Mouse (Mus musculus) MEL (cell line): ENCODE data around the gene Plpp6. TPM values are rescaled to one million over a fixed set of nuclear protein-coding genes. Genes with fewer than 3 reads are reported as not detected.

Experiments used
- DNase-seq: peaks from one replicate; pipeline ENCODE4 v3.0.0; 2011; ENCODE audit warnings: low read depth, low spot score
- H3K27ac ChIP-seq: 2 replicates; pipeline ENCODE4 v1.5.1; 2012; ENCODE audit warnings: low read depth, mild to moderate bottlenecking, control low read depth, low read length, moderate library complexity; ENCODE audit not compliant: control insufficient read depth
- H3K27me3 ChIP-seq, 2 experiments: fragments of 150-350 bp in 1 of 2; sonication (generic) in 1 of 2; 2 replicates each; pipeline ENCODE4 v1.6.1; 2012; ENCODE audit warnings: low read length in 2 of 2, mild to moderate bottlenecking in 2 of 2, improper control_type of control experiment in 1 of 2, moderate library complexity in 1 of 2; ENCODE audit not compliant: insufficient read depth in 2 of 2, control insufficient read depth in 1 of 2
- H3K36me3 ChIP-seq, 2 experiments: 2 replicates each; pipeline ENCODE4 v1.6.1; 2012 to 2014; ENCODE audit warnings: low read length in 2 of 2, improper control_type of control experiment in 1 of 2, inconsistent platforms in 1 of 2, mild to moderate bottlenecking in 1 of 2; ENCODE audit not compliant: insufficient read depth in 2 of 2, control insufficient read depth in 1 of 2
- H3K4me1 ChIP-seq, 2 experiments: fragments of 150-350 bp in 1 of 2; sonication (generic) in 1 of 2; 2 replicates each; pipeline ENCODE4 v1.6.1; 2012; ENCODE audit warnings: low read length in 2 of 2, improper control_type of control experiment in 1 of 2, mild to moderate bottlenecking in 1 of 2; ENCODE audit not compliant: insufficient read depth in 2 of 2, control insufficient read depth in 1 of 2
- H3K4me3 ChIP-seq, 2 experiments: fragments of 150-350 bp in 1 of 2; sonication (generic) in 1 of 2; 2 replicates each; pipeline ENCODE4 v1.5.1; 2012; ENCODE audit warnings: low read depth in 2 of 2, low read length in 2 of 2, mild to moderate bottlenecking in 2 of 2, moderate library complexity in 2 of 2, control low read depth in 1 of 2, improper control_type of control experiment in 1 of 2; ENCODE audit not compliant: control insufficient read depth in 1 of 2, insufficient read depth in 1 of 2
- H3K79me2 ChIP-seq: 2 replicates; pipeline ENCODE4 v1.6.1; 2012; ENCODE audit warnings: mild to moderate bottlenecking, low read length, moderate library complexity; ENCODE audit not compliant: control insufficient read depth, poor library complexity, insufficient read depth
- H3K9ac ChIP-seq: 2 replicates; pipeline ENCODE4 v1.6.1; 2012; ENCODE audit warnings: low read depth, mild to moderate bottlenecking, control low read depth, low read length, moderate library complexity; ENCODE audit not compliant: control insufficient read depth, poor library complexity, severe bottlenecking
- H3K9me3 ChIP-seq: fragments of 150-350 bp; sonication (generic); replicated peaks from 2 replicates; pipeline ENCODE4 v1.6.1; 2012; ENCODE audit warnings: mild to moderate bottlenecking, low read length, improper control_type of control experiment, moderate library complexity; ENCODE audit not compliant: insufficient read depth
- CHD1 ChIP-seq: IDR thresholded peaks from 2 replicates; pipeline ENCODE4 v1.6.1; 2012; ENCODE audit warnings: low read depth, mild to moderate bottlenecking, inconsistent platforms, low read length, improper control_type of control experiment
- E2F4 ChIP-seq: IDR thresholded peaks from 2 replicates; pipeline ENCODE4 v1.6.1; 2011; ENCODE audit warnings: low read depth, low read length, improper control_type of control experiment, borderline replicate concordance
- ELF1 ChIP-seq: IDR thresholded peaks from 2 replicates; pipeline ENCODE4 v1.6.1; 2014; ENCODE audit warnings: low read depth, mild to moderate bottlenecking, inconsistent platforms, low read length, improper control_type of control experiment, moderate library complexity
- GABPA ChIP-seq: IDR thresholded peaks from 2 replicates; pipeline ENCODE4 v1.6.1; 2012; ENCODE audit warnings: low read depth, mild to moderate bottlenecking, inconsistent platforms, low read length, improper control_type of control experiment, moderate library complexity
- GATA1 ChIP-seq: IDR thresholded peaks from 2 replicates; pipeline ENCODE4 v1.6.1; 2011; ENCODE audit warnings: low read depth, low read length, improper control_type of control experiment
- HCFC1 ChIP-seq: IDR thresholded peaks from 2 replicates; pipeline ENCODE4 v1.6.1; 2012; ENCODE audit warnings: low read depth, mild to moderate bottlenecking, inconsistent platforms, low read length, improper control_type of control experiment, moderate library complexity
- JUND ChIP-seq: IDR thresholded peaks from 2 replicates; pipeline ENCODE4 v1.6.1; 2011; ENCODE audit warnings: low read depth, mild to moderate bottlenecking, improper control_type of control experiment, low read length
- MAX ChIP-seq: IDR thresholded peaks from 2 replicates; pipeline ENCODE4 v1.6.1; 2011; ENCODE audit warnings: low read length, improper control_type of control experiment
- MXI1 ChIP-seq: IDR thresholded peaks from 2 replicates; pipeline ENCODE4 v1.6.1; 2011; ENCODE audit warnings: mild to moderate bottlenecking, low read depth, low read length, improper control_type of control experiment
- MYB ChIP-seq: IDR thresholded peaks from 2 replicates; pipeline ENCODE4 v1.6.1; 2011; ENCODE audit warnings: mild to moderate bottlenecking, low read depth, low read length, improper control_type of control experiment
- MYC ChIP-seq: IDR thresholded peaks from 2 replicates; pipeline ENCODE4 v1.6.1; 2011; ENCODE audit warnings: low read depth, mild to moderate bottlenecking, low read length, improper control_type of control experiment, moderate library complexity
- NELFE ChIP-seq: IDR thresholded peaks from 2 replicates; pipeline ENCODE4 v1.6.1; 2011; ENCODE audit warnings: low read depth, low read length, improper control_type of control experiment
- POLR2A ChIP-seq, 2 experiments: IDR thresholded peaks; 2 replicates each; pipeline ENCODE4 v1.6.1; 2011 to 2012; ENCODE audit warnings: low read length in 2 of 2, mild to moderate bottlenecking in 2 of 2, control low read depth in 1 of 2, improper control_type of control experiment in 1 of 2, low read depth in 1 of 2, moderate library complexity in 1 of 2; ENCODE audit not compliant: control insufficient read depth in 1 of 2, insufficient read depth in 1 of 2, poor library complexity in 1 of 2
- POLR2AphosphoS5 ChIP-seq: IDR thresholded peaks from 2 replicates; pipeline ENCODE4 v1.6.1; 2012; ENCODE audit warnings: low read depth, borderline replicate concordance, mild to moderate bottlenecking, inconsistent platforms, low read length, moderate library complexity, mixed read lengths
- RCOR1 ChIP-seq: IDR thresholded peaks from 2 replicates; pipeline ENCODE4 v1.6.1; 2012; ENCODE audit warnings: low read depth, mild to moderate bottlenecking, inconsistent platforms, low read length, improper control_type of control experiment
- TBP ChIP-seq: IDR thresholded peaks from 2 replicates; pipeline ENCODE4 v1.8.0; 2011; ENCODE audit warnings: low read depth, low read length, improper control_type of control experiment
- ZKSCAN1 ChIP-seq: IDR thresholded peaks from 2 replicates; pipeline ENCODE4 v1.6.1; 2012; ENCODE audit warnings: low read depth, mild to moderate bottlenecking, inconsistent platforms, low read length, improper control_type of control experiment, moderate library complexity
- ZMIZ1 ChIP-seq: IDR thresholded peaks from 2 replicates; pipeline ENCODE4 v1.6.1; 2012; ENCODE audit warnings: low read depth, mild to moderate bottlenecking, inconsistent platforms, low read length, improper control_type of control experiment, moderate library complexity
- ZNF384 ChIP-seq: IDR thresholded peaks from 2 replicates; pipeline ENCODE4 v1.6.1; 2012; ENCODE audit warnings: low read depth, mild to moderate bottlenecking, inconsistent platforms, low read length, improper control_type of control experiment
- polyA plus RNA-seq, 2 experiments: library from polyadenylated mRNA; stranded (reverse) in 1 of 2; unstranded in 1 of 2; fragments of >175 nt in 1 of 2; fragments of >200 nt in 1 of 2; gene quantifications; 2 replicates each; pipeline versions ENCODE4 v1.2.1 to v1.2.4; 2012; ENCODE audit warnings: low replicate concordance in 2 of 2, low read depth in 1 of 2; ENCODE audit not compliant: insufficient read length in 2 of 2, insufficient read depth in 1 of 2, missing spikeins in 1 of 2
- total RNA-seq: library from RNA; depleted of rRNA; stranded (reverse); fragments of 300-350 nt; gene quantifications from 2 replicates; pipeline ENCODE4 v1.2.3, GENCODE M21; 2012

The Plpp6 gene
- total and polyA plus RNA-seq, 3 experiments, result 0.08 to 1.9 TPM; not detected in 1

DNA sequence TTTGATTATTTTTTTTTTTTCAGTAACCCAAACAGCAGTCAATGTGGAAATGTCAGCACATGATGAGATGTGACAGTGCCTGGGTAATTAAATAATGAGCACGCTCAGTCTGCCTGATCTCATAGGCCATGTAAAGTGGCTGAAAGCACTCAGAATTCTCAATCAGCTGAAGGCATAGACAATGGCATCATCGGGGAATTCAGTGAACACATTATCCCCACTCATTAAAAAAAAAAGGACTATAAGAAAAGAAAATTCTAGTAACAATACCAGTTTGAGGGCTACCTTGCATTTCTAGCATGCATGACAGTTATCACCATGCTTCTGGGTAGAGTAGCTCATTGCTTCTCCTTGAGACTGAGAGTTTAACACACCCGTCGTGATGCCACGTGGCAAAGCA lies 12.5 kb upstream of the Plpp6 start:
- H3K79me2 ChIP-seq, result no peaks in the 10 kb centered on the region
- DNase-seq, result no peak
- H3K36me3 ChIP-seq, result no peaks in the 10 kb centered on the region
- H3K27ac ChIP-seq, result no peak overlapping the region
- peaks cover 3 to 13% of the 10 kb centered on the region in 2 experiments for H3K27me3 ChIP-seq
- TF ChIP-seq ZMIZ1, result no peak
- no peak for TF ChIP-seq E2F4
- no peak for TF ChIP-seq POLR2A (IDR thresholded peaks at IDR 0.05; ENCODE audit: control insufficient read depth in 1 of 2, insufficient read depth in 1 of 2, low read depth in 1 of 2, low read length in 2 of 2, poor library complexity in 1 of 2)
- no peak for TF ChIP-seq ZKSCAN1
- no peak for TF ChIP-seq TBP
- no peaks in the 10 kb centered on the region for H3K9me3 ChIP-seq
- no peak overlapping the region for H3K4me3 ChIP-seq
- no peaks in the 10 kb centered on the region for H3K4me1 ChIP-seq
- no peak overlapping the region for H3K9ac ChIP-seq

GRCm38 (mm10) chr19:28963113-28963512 lies 640 bp upstream of the Plpp6 start:
- no peak for DNase-seq
- TF ChIP-seq GABPA (no peak), MAX (no peak), POLR2AphosphoS5 (no peak), POLR2A (IDR thresholded peaks at IDR 0.05; ENCODE audit: control insufficient read depth in 1 of 2, insufficient read depth in 1 of 2, low read depth in 1 of 2, low read length in 2 of 2, poor library complexity in 1 of 2) (no peak), GATA1 (no peak), RCOR1 (no peak), NELFE (no peak), ELF1 (no peak), MYC (no peak), HCFC1 (no peak), CHD1 (no peak)

GRCm38 (mm10) chr19:28963513-28963841 lies 276 bp upstream of the Plpp6 start:
- peaks cover 2 to 14% of the 10 kb centered on the region in 2 experiments for H3K27me3 ChIP-seq
- no peak for TF ChIP-seq ZNF384
- TF ChIP-seq MYB, result no peak
- no peak for TF ChIP-seq JUND
- no peak for TF ChIP-seq GATA1
- no peak for TF ChIP-seq TBP
- no peak for TF ChIP-seq MXI1
- no peak for TF ChIP-seq E2F4
- no peak for TF ChIP-seq HCFC1
- no peak for TF ChIP-seq POLR2AphosphoS5
- TF ChIP-seq, all 39 proteins: peak for 0
- Histone ChIP-seq H3K4me1 (no peaks in the 10 kb centered on the region), H3K36me3 (no peaks in the 10 kb centered on the region), H3K9ac (no peak overlapping the region), H3K4me3 (no peak overlapping the region), H3K27ac (no peak overlapping the region), H3K79me2 (no peaks in the 10 kb centered on the region), H3K9me3 (no peaks in the 10 kb centered on the region)
- DNase-seq, result no peak

More at GRCm38 (mm10) chr19:28963113-28963512, 640 bp upstream of the Plpp6 start:
- H3K9ac ChIP-seq, result no peak overlapping the region
- H3K36me3 ChIP-seq, result no peaks in the 10 kb centered on the region
- H3K27me3 ChIP-seq, result peaks cover 2 to 14% of the 10 kb centered on the region in 2 experiments
- no peak overlapping the region for H3K4me3 ChIP-seq
- no peaks in the 10 kb centered on the region for H3K9me3 ChIP-seq
- no peaks in the 10 kb centered on the region for H3K79me2 ChIP-seq
- no peak overlapping the region for H3K27ac ChIP-seq
- no peaks in the 10 kb centered on the region for H3K4me1 ChIP-seq
